Mouse (Mus musculus) embryonic fibroblast, embryonic 13.5 days (primary cell): ENCODE measurements around the gene Nmnat2. TPM values are rescaled to one million over a fixed set of nuclear protein-coding genes. Genes with fewer than 3 reads are reported as not detected.

Source experiments
- H3K27ac ChIP-seq: 2 replicates; pipeline ENCODE4 v1.5.1; 2012; ENCODE audit warnings: low read length, control low read depth, inconsistent platforms; ENCODE audit not compliant: insufficient read depth
- H3K4me1 ChIP-seq: 2 replicates; pipeline ENCODE4 v1.6.1; 2011; ENCODE audit warnings: low read length; ENCODE audit not compliant: control insufficient read depth, insufficient read depth
- H3K4me3 ChIP-seq: 2 replicates; pipeline ENCODE4 v1.5.1; 2011; ENCODE audit warnings: mild to moderate bottlenecking, control low read depth, low read length; ENCODE audit not compliant: insufficient read depth
- CTCF ChIP-seq: IDR thresholded peaks from 2 replicates; pipeline ENCODE4 v1.5.1; 2011; ENCODE audit warnings: mild to moderate bottlenecking, control low read depth, low read length, moderate library complexity, borderline replicate concordance; ENCODE audit not compliant: insufficient read depth
- POLR2A ChIP-seq: IDR thresholded peaks from 2 replicates; pipeline ENCODE4 v1.6.1; 2011; ENCODE audit warnings: low read depth, mild to moderate bottlenecking, control low read depth, low read length, moderate library complexity
- polyA plus RNA-seq: library from polyadenylated mRNA; stranded (reverse); fragments of >200 nt; gene quantifications from 2 replicates; pipeline ENCODE4 v1.2.4, GENCODE M21; 2011; ENCODE audit warnings: low read depth; ENCODE audit not compliant: missing spikeins, insufficient read length

Gene Nmnat2
- polyA plus RNA-seq, 1 experiment, result 26.7 TPM

GRCm38 (mm10) chr1:153095328-153095727, 140.5 kb downstream of the Nmnat2 start:
- no peak overlapping the region for H3K4me3 ChIP-seq
- peaks cover 10% of the 10 kb centered on the region for H3K4me1 ChIP-seq

GRCm38 (mm10) chr1:153095826-153096727, 141.3 kb downstream of the Nmnat2 start:
- Histone ChIP-seq H3K27ac (no peak overlapping the region), H3K4me3 (no peak overlapping the region), H3K4me1 (peaks cover 10% of the 10 kb centered on the region)
- TF ChIP-seq POLR2A (no peak), CTCF (no peak)

More at GRCm38 (mm10) chr1:153095328-153095727, 140.5 kb downstream of the Nmnat2 start:
- no peak overlapping the region for H3K27ac ChIP-seq
- TF ChIP-seq POLR2A, result no peak
- TF ChIP-seq CTCF, result no peak

DNA sequence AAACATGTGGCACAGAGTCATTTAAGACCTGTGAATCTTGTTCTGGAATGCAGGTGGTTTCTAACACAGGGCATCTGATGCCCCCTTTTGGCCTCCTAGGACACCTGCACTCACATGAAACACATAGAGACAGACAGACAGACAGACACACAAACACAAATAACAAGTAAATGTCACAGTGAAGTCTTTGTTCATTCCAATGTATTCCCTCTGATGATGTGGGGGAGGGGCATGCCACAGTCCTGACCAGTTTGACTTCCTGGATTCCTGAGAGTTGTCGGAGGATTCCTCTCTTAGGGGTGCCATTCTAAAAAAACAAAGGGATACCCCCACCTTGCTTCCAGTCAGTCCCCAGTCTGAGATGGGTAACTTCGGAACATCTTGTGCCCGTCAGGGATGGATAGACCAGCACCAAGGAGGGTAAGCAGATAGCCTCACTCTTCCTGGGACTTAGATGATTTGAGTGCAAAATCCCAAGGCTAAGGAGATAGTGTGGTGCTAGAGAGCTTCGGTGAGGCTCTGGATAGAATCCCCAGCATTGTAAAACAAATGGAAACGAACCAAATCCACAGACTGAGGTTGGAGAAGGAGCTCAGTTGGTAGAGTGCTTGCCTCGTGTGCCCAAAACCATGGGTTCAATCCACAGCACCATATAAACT, 142.4 kb downstream of the Nmnat2 start:
- no peak overlapping the region for H3K4me3 ChIP-seq
- H3K27ac ChIP-seq, result no peak overlapping the region
- peaks cover 10% of the 10 kb centered on the region for H3K4me1 ChIP-seq
- no peak for TF ChIP-seq POLR2A
- no peak for TF ChIP-seq CTCF

- Histone ChIP-seq H3K4me3 (no peak overlapping the region), H3K27ac (no peak overlapping the region), H3K4me1 (peaks cover 9% of the 10 kb centered on the region)
- TF ChIP-seq CTCF (no peak), POLR2A (no peak)
Observed at GRCm38 (mm10) chr1:153098586-153098985, 143.8 kb downstream of the Nmnat2 start.

- TF ChIP-seq POLR2A, result no peak
- no peak for TF ChIP-seq CTCF
- H3K27ac ChIP-seq, result peak overlapping the region; percentile 35; the same call in 1 of the 2 replicates
- no peak overlapping the region for H3K4me3 ChIP-seq
- H3K4me1 ChIP-seq, result peaks cover 9% of the 10 kb centered on the region
Observed at GRCm38 (mm10) chr1:153100912-153101311, 146.1 kb downstream of the Nmnat2 start.

DNA sequence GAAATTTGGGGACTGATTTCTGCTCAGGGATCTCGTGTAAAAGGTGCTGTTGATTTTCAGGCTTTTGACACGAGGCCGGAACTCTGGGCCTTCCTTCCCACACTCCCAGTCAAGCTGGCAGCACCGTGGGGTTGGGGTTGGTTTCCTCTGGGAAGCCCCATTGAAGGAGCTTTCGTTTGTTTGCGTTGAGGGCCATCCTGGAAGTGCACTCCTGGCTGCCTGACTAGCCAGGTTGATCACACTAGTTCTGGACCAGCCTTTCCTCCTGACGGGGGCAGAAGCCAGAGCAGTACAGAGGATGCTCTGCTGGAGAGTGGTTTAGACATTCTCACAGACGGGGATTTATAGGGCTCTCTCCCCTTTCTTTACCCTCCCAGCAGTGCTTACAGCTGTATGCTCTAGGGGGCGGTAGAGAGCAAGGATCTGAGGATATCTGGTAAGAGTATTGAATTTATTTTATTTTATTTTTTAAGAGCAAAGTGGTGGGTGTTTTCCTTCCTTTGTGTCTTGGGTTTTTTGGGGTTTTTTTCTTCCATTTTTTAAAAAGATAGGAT, 146.6 kb downstream of the Nmnat2 start:
- Histone ChIP-seq H3K4me3 (no peak overlapping the region), H3K4me1 (peaks cover 9% of the 10 kb centered on the region), H3K27ac (peak overlapping the region; percentile 35; the same call in 1 of the 2 replicates)
- TF ChIP-seq CTCF, result no peak
- no peak for TF ChIP-seq POLR2A

DNA sequence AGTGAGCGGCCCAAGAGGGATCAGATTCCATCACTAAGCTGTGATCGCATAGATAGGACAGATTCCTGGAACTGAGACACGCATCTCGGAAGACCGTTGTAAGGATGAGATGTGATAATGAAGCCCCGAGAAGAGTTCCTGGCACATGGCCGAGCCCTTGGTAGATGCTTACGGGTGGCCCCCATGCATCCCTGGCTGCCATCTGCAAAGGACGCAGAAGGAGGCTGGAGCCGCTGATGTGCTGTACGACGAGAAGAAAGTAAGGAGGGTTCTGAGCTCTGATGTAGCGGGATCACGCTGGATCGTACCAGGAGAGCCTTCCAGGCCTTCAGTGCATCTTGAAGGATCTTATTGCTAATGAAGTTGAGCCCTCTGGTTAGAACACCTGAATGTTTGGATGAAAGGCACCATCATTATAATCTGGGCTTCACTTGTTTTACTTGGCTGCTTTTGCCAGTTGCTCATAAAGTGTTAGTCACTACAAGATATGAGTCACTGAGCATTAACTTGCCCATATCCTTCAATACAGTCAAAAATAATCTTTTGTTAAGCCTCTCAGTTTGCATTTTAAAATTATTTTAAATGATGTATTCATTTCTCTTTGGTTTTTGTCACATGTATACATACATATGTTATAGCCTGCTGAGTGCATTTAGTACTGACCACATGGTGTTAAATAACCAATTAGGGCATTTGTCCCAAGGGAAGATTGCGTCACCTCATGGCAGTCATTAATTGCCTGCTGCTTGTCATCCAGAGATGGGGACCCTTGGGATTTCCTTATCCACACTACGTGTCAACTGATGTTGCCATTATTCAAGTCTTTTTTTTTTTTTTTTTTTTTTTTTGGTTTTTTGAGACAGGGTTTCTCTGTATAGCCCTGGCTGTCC, 147.7 kb downstream of the Nmnat2 start:
- Histone ChIP-seq H3K4me1 (peaks cover 9% of the 10 kb centered on the region), H3K27ac (peak overlapping the region; percentile 55; the same call in 1 of the 2 replicates), H3K4me3 (no peak overlapping the region)
- TF ChIP-seq CTCF, result no peak
- no peak for TF ChIP-seq POLR2A

DNA sequence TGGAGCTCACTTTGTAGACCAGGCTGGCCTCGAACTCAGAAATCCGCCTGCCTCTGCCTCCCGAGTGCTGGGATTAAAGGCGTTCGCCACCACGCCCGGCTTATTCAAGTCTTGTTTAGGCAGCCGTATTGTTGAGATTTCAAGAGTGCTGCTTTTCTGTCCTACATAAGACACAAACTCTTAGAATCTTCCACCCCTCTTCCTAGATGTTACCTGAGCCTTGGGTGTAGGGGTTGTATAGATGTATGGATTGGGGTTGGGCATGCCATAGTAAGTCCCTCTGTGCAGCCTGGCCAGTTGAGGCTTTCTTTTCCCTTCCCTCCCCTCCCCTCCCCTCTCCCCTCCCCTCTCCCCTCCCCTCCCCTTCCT, 148.4 kb downstream of the Nmnat2 start:
- Histone ChIP-seq H3K27ac (no peak overlapping the region), H3K4me3 (no peak overlapping the region), H3K4me1 (peaks cover 7% of the 10 kb centered on the region)
- no peak for TF ChIP-seq POLR2A
- no peak for TF ChIP-seq CTCF

GRCm38 (mm10) chr1:153104804-153105203, 150.0 kb downstream of the Nmnat2 start:
- Histone ChIP-seq H3K4me3 (no peak overlapping the region), H3K4me1 (peaks cover 3% of the 10 kb centered on the region), H3K27ac (no peak overlapping the region)
- TF ChIP-seq CTCF (no peak), POLR2A (no peak)
